Mouse (Mus musculus): Measurements from ENCODE around the gene Cd40lg. TPM values are rescaled to one million over a fixed set of nuclear protein-coding genes. Genes with fewer than 3 reads are reported as not detected.

The Cd40lg gene
- total RNA-seq, 2 experiments from 2014 or later = not detected

DNA sequence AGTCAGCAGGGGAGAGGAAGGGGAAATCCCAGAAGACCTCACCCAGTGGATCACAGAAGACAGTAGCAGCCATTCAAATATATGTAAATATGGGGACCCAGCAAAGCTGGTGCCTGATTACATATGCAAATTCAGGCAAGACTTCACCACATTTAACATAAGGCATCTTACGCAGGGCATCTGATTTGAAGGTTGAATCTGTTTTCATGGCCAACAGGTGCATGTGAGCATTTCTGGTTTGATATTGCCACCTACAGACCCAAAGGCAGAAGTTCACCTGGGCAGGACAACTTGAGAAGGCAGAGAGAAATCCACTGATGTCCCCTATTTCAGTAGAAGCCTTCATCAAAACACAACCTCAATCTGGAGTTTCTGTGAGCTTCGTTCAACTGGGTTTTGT is 48.8 kb downstream of the Cd40lg start:
- DNase-seq (ENCODE audit: low spot score in 2 of 2) = peak in 1 of 2 experiments; percentile 4

DNA sequence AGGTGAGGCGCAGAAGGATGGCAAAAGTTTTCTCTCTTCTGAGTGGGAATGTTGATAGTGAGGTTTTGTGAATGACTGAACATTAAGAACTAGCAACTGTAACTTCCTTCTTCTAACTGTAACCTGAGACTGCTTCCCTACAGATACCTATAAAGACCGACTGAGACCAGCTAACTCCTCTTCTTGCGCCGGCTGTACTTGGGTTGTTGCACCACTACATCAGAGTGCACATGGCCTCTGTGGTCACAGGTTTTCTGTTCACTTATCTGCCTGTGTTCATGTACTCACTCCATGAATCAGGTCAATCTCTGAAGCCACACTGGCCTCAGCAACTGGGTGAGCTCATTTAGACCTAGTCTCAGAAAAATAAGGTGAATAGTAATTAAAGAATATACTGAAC is 51.6 kb downstream of the Cd40lg start:
- no peak for DNase-seq (ENCODE audit: low spot score in 2 of 2)

Other genes with a start within 250 kb of the Cd40lg start
- gene Brs3, start 169.1 kb upstream of the Cd40lg start, total RNA-seq (2021) = not detected
- gene Htatsf1, start 158.6 kb upstream of the Cd40lg start, total RNA-seq (2021) = 10 to 100 TPM; 53.2 to 57.5 TPM
- gene Vgll1, start 124.0 kb upstream of the Cd40lg start, total RNA-seq (2021) = not detected
- 10 to 100 TPM; 14.6 to 16.2 TPM for gene Arhgef6, start 126.6 kb downstream of the Cd40lg start, total RNA-seq (2021)
- 10 to 100 TPM; 52.4 to 53.5 TPM for gene Rbmx, start 180.9 kb downstream of the Cd40lg start, total RNA-seq (2021)
- not detected for gene Gm364, start 197.0 kb downstream of the Cd40lg start, total RNA-seq (2021)

Measured in left cerebral cortex, adult 18-20 months (tissue).